Mouse (Mus musculus) gastrocnemius, postnatal 10 days (tissue): Measurements from ENCODE around the gene Rmdn2. TPM values are rescaled to one million over a fixed set of nuclear protein-coding genes. Genes with fewer than 3 reads are reported as not detected.

Experiments
- DNase-seq: peaks from one replicate; pipeline ENCODE4 v3.0.0; 2021; ENCODE audit warnings: mixed read lengths
- total RNA-seq, 2 experiments: library from RNA; stranded (reverse); gene quantifications; 2 replicates each; pipeline ENCODE4 v1.2.3; 2021

Rmdn2 gene
- total RNA-seq, 2 experiments from 2014 or later, result 7.1 to 7.5 TPM

DNA sequence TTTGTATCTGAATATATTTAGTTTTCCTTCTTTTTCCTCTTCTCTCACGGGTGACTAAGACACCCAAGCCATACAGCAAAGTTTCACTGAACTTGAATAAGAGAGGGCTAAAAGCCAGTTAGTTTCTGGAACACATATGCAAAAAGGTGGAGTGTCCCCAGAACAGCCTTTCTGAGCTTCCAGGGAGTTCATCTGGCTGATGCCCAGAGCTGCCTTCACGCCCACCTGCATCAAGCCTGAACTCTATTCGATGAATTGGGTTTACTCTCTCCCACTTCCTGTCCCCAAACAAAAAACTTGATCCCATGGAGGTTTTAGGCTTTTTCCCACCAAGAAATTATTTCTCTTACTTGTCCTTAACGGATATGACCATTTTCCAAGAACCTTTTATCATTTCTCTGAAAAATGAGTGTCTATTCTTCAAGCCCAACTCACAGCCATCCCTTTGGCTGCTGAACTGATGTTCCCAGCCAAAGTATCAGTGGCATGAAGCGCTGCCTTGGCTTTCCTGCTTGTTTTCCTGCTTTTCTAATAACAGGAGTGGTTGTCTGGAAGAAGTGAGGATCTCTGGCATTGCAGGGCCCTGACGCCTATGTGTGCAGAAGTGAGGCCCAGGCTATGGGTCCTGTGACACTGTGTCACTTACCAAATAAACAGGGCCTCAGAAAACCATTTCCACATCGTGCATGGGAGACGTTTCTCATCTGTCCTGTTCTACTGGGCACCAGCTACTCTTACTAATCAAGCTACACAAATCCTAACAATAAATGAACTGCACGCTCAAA is 94.2 kb downstream of the Rmdn2 start:
- DNase-seq, result no peak

DNA sequence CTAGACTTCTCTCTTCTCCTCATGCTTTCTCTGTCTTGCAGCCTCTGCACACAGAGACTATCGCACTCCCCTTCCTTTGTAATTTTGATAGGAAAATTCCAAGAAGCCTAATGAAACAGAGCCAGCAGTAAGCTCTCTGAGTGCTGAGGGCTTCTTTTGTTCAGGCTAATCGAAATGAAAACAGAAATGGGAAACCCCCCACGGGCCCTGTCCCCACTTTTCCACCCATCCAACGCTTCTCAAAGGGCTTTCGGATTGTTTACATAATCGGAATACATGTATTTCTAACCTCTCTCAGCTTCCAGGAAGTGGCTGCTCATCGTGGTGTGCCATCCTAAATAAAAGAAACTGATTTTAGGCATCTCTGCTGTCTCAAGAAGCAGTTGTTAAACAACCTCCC is 96.5 kb downstream of the Rmdn2 start:
- no peak for DNase-seq

DNA sequence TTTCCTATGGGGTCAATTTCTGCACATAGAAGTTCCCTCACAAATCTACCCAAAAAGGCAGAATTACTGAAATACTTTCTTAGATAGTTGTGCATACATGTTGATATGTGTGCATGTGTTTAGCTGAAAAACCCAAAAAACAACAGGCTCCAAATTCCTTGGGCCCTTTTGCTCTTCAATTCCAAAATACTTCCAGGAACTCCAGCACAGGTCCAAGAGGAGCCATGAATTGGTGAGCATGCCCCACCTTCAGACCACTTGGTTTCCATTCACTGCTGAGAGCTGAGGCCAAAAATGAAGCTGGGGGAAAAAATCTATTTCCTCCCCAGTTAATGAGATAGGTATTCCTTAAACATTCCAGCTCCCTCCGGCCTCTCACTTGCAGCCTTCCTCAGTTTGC is 98.1 kb downstream of the Rmdn2 start:
- no peak for DNase-seq

DNA sequence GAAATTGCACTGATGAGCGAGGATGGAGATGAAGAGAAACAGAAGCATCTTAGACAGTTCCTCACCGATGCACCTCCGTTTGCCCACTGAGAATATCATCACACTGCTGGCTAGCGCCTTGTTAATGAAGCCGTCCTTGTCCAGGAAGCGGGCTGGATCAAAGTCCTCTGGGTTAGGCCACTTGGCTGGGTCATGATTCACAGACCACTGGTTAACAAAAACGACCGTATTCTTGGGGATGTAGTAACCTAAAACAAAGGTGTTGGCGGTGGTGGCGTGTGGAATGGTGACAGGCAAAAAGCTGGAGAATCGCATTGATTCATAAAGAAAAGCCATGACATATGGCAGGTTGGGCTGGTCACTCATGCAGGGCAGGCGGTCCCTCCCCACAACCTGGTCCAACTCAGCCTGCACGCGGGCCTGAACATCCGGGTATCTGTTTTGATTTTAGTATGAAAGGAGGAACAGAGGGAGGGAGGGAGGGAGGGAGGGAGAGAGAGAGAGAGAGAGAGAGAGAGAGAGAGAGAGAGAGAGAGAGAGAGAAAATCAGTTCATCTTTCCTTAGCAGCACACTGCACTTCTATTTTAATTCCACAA is 98.7 kb downstream of the Rmdn2 start:
- DNase-seq, result no peak

DNA sequence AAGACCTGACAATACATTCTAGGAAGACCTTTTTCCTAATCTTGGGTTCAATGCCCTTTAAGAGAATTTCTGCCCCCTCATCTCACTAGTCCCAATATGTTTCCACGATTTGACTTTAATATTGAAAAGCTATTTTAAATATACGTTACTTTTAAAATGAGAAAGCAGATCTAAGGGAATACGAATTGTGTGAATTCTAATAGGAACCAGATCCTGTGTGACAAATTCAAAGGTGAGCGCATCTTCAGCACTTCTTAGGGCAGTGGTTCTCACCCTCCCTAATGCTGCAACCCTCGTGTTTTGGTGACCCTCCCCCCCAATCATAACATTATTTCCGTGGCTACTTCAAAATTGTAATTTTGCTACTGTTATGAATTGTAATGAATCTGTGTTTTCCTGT is 100.3 kb downstream of the Rmdn2 start:
- DNase-seq, result no peak

DNA sequence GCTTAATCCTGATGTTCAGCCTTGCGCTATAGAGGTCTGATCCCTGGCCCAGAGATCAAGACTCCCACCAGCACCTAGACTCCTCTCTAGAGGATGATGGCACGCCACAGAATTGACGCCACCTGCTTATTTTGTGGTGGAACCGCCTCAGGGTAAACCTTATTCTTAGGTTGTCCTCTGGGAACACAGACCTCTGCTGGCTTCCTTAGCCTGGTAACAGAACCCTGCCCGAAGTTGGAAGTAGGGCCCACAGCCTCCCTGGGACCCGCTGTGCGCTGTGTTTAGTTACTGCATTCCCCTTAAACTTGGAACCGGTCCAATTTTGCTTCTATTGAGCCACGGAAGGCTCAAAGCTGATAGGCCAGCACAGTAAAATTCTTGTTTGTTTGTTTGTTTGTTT is 100.9 kb downstream of the Rmdn2 start:
- no peak for DNase-seq

DNA sequence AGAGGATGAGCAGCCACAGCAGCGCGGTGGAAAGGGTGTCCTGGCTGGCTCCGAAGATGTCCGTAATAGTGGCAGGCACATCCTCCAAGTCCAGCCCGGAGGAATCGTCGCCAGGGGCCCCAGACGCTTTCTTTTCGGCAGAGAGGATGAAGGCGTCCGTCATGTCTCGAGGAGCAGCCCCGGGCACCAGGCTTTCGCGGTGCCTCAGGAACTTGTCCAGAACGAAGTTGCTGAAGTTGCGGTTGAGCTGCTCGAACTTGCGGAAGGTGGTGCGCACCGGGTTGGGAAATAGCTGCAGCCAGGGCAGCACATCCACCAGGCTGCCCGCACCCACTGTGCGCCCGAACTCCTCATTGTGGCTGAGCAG is 101.6 kb downstream of the Rmdn2 start:
- no peak for DNase-seq

DNA sequence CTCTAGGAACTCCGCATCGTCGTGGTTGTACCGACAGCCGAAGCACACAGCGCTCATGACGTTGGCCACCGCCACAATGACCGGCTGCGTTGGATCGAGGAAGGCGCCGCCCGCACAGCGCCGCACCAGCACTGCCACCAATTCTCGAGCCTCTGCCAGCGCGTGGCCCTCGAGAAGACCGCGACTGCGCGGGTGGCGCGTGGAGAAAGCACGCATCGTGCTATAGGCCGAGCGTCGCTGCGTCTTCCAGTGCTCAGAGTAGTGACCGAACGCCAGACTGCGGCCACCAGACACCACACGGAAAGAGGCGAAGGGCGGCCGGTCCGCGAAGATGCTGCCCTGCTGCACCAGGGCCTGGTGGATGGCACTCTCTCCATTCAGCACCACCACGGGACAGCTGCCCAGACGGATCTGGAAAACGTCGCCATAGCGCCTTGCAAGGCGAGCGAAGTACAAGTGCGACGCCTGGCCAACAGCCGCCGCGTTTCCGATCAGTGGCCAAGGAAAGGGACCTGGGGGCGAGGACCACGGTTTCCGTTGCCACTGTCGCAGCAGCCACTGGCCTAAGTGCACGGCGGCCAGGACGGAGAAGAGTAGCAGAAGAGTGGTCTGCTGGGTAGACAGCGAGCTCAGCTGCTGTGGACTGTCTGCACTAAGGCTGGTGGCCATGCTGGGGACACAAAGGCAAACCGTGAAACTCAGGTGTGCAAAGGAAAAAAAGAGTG is 102.1 kb downstream of the Rmdn2 start:
- peak; percentile 45 for DNase-seq

DNA sequence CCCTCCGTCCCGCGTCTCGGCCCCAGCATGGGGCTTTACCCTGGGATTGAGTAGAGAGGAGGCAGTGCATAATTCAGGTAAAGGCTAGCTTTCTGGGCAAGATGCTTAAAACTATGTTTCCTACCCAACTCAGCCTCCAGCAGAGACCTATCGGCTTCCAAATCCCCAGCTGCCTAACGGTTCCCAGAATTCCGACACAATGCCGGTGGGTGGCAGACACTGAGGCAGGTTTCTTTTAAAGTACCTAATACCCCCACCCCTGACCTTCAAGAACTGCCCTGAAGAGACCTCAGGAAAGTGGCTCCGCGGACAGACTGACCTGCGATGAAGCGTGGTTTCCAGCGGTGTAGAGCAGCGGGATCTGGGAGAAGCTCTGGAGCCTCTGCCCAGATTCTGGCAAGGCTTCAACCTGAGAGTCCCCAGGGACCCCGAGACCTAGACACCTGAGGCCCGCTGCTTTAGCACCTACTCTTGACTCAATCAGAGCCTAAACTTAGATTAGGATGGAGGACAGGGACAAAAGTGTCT is 102.8 kb downstream of the Rmdn2 start:
- DNase-seq, result no peak

DNA sequence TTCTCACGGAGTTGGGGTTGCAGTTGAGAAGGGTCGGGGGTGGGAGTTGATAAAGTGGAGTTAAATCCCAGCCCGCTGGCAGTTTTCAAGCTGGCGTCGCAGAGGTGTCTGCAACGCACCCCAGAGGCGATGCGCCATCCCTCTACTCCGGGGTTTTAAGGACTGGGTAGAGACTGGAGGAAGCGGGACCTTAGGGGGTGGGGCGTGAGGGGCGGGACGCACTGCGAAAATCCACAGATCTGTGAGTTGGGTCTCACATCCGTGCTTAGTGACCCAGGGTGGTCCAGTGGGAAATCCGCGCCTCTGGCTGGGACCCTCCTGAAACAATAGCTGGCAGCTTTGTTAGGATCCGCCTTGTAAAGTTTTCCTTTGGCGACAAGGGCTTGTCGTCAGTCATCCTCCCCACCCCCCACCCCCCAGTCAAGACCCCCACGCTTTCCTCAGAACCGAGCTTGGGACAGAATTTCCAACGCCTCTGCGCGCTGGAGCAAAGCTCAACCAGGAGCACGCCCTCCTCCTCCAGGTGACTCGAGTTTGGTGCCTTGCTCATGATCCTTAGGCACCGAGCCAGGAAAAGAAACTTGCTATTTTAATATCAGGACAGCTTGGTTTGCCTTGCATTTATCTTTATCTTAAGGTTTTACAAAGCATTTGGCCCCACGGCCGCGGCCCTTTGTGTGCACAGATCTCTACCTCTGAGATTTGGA is 103.4 kb downstream of the Rmdn2 start, which contains the start of gene Cyp1b1:
TSS of gene Cyp1b1 (minus strand) at position 131 of the 707 bp plus-strand sequence.
- DNase-seq, result no peak

DNA sequence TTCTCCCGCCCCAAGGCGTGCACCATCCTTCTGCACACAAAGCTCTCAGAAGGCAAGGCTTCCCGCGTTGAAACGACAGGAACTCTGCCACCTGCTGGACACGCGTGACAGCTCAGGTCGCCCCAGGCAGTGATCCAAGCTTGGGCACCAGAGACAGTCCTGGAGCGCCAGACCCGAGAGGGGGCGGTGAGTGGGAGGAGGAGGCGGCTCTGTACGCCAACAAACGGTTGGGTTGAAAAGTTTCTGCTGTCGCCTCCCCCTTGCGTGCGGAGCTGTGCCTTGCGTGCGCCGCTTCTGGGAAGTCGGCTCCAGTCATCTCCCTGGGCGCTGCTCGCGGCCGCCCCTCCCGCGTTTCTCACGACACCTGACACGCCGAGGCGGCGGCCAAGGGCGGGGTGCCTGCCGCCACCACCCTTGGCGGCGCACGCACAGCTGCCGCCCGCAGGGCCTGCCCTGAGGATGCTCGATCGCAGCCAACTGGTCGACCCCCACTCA is 104.0 kb downstream of the Rmdn2 start:
- peak; percentile 83 for DNase-seq

DNA sequence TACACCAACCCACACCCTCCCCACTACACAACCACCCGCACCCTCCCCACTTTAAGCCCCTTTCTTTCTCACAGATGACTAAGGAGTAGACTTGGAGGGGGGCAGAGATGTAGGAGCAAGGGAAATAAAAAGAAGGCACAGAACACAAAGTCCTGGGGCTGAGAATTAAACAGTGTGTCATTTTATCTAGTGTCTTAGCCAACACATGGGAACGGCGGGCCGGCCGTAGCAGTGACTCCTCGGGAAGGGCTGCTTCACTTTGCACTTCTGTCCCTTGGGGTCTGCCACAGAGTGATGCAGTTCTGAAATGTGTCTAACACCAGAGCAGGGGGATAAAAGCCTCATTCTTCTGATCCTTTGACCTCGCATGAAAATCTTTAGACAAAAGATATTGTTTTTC is 109.0 kb downstream of the Rmdn2 start:
- DNase-seq, result no peak

DNA sequence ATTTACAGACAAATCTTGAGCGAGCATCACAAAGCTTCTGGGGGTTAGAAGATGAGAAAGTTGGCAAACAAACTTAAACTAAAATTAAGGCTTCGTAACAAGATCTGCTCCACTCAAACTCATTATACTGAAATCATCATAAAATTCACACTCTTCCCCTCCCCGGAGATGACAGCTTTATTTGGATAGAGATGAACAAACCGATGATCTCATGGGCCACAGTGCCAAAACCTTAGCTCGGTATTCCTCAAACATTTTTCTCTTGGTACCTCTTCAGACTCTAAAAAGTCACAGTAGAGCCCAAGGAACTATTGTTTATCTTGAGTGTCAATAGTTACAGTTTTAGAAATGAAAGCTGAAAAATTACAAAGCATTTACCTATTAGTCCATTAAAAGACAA is 115.0 kb downstream of the Rmdn2 start:
- DNase-seq, result no peak

DNA sequence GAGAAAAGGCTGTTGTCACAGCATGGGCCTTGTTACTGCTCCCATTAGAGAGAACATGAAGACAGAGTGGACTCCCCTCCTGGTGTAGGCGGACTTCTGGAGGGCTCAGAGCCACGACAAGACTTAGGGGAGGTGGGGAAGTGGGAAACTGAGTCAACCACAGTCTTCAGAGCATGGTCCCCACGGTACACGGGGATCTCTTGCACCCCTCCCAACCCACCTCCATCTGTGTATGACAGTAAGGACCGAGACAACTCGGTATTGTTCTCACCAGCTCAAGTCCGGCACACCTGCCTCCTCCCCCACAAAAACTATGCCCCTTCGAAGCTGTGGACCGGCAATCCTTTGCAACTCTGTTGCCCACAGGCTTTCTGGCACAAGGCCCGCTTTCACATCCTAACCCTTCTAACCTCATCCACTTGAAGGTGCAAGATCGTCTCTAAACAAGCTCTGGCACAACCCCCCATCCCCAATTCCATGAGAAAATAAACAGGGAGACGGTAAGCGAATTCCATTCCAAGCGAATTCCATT is 116.5 kb downstream of the Rmdn2 start:
- no peak for DNase-seq

DNA sequence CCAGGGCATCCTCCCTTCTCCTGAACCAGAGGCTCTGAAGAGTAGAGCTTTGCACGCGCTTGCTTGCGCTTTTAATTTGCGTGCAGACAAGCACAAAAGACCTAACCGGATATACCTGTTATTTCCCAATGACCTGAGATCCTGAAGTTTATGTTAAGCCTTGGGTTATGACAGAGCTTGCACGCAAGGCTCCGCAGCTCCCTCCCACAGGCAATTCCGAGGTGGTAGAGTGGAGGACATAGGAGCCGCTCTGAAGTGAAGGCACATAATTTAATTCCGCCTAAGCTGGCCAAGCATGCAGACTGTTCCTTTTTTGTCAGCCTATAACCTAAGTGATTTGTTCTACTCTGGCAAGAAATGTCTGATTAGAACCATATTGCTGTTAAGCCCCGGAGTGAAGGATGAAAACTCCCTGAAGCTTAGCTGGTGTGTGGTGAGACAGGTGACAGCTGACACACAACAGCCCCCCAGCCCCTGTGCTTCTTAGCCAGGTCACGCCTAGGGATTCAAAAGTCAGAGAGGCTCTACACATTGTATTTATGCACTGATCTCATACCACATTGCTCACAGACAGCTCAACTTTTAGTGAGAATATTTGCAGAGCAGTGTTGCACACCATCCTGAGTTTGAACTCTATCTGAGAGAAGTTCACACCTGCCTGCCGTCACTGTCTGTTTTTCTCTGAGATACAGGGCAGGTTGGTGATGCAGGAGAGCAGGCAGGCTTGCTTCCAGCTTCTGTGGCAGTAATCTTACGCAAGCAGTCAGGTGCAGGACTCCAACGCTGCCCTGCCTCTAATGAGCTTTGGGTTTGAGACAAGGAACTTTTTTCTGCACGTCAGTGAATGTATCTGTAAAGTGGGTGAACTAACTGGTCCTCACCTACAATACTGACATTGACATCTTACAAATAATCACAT is 117.2 kb downstream of the Rmdn2 start:
- no peak for DNase-seq

DNA sequence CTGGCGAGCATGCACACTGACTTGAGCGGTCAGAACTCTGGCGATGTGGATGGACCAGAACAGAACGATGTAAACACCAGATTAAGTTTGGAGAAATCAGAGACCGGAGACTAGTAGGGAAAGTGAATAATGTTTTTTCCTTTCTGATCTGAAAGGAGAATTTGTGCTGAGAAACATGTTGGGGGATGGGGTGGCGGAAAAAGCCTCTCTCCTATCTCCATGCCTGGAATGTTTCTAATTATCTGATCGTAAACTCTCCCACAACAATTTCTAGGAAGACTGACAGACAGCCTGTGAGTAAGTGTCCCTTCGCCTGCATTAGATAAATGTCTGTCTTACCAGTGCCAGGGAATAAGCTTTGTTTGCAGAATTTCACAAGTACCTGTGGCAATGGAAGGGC is 119.3 kb downstream of the Rmdn2 start:
- no peak for DNase-seq

DNA sequence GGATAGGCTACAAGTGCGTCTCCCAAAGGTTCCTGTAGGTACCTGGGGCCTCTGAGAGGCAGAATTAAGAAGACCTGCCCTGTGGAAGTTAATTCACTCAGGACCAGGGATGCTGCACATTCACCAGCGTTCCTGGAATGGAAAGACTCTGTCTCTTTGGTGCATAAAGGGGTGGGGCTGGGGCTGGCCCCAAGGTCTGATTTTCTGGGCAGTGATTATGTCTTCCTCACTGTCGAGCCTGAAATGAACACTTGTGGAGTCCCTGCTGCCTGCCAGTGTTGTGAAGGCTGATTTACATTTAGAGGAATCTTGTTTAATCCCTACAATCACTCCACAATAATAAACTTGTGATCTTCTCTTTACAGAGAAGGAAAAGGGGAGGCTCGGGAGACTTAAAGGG is 121.4 kb downstream of the Rmdn2 start:
- DNase-seq, result no peak

DNA sequence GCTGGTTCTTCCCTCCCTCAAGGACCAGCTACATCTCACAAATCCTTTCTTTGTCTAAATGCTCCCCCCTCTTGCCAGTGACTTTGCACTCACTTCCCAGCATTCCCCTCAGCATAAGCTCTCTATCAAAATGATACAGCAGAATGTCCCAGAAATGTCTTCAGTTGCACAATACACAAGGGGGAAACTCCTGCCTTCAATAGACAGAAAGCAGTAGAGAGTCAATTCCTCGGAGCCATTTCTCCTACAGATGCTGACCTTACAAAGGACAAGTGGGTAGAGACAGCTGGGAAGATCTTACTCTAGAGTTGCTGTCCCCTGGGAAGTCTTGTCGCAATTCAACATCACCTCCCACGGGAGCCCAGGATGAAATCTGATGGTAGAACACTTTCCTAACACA is 125.9 kb downstream of the Rmdn2 start:
- DNase-seq, result no peak

DNA sequence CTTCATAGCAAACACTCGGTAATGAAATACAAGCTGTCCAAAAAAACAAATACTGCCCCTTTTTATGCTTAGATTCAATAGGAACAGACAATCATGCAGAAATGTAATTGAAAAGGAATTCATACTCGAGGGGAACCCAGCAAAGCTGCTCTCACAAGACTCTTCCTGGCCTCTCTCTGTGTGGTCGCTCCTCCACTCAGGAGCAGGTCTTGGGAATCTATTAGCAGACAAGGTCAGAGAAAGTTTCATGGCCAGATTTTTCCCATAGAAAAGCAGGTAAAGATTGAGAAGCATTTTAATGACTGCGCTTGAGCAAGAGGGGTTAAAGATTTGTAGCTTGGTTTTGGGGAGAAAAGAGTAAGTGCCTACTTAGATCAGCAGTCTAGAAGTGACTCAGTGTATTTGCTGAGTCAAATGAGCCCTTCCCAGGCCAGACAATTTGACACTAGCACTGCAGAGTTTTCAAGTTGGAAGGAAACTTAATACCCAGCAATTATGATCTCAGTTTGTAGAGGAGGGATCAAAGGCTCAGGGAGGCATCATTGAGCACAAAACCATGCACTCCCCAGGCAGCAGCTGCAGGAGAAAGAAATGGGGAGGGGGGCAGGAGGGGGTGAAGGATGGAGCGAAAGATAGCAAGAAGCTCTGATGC is 127.3 kb downstream of the Rmdn2 start:
- no peak for DNase-seq

DNA sequence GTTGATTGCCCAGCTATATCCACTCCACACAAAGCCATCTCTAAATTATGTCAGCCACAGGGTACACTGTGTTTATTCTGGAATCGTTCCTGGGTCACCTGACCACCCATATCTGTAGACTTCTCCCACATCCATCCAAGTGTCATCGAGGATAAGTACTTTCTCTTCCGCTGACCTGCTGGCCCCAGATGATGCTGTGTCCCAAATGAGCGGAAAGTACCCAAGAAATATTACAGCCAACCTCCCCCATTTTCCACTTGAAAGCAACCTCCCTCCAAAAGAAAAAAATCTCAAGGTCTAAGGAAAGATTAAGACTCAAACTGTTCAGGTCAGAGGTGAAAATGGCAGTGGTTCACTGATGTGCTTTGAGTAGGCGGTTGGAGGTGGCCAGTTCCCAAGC is 131.0 kb downstream of the Rmdn2 start:
- DNase-seq, result no peak
